Mouse (Mus musculus) forebrain, embryonic 13.5 days (tissue): Measurements from ENCODE around the gene Adamts9. TPM values are rescaled to one million over a fixed set of nuclear protein-coding genes. Genes with fewer than 3 reads are reported as not detected.

ENCODE experiments used
- ATAC-seq: fragments of 200-750 bp; cut with Nextera tagmentation; 2 replicates; pipeline ENCODE4 v1.8.0; 2017
- H3K27ac ChIP-seq: fragments of 300-500 bp; sonication (generic); 2 replicates; pipeline ENCODE4 v1.5.1; 2015; ENCODE audit warnings: inconsistent platforms, mild to moderate bottlenecking, moderate library complexity
- H3K27me3 ChIP-seq: fragments of 300-500 bp; sonication (generic); 2 replicates; pipeline ENCODE4 v1.6.1; 2015; ENCODE audit warnings: mild to moderate bottlenecking, inconsistent platforms
- H3K36me3 ChIP-seq: fragments of 300-500 bp; sonication (generic); 2 replicates; pipeline ENCODE4 v1.6.1; 2015; ENCODE audit warnings: mild to moderate bottlenecking, inconsistent platforms; ENCODE audit not compliant: poor library complexity, severe bottlenecking
- H3K4me1 ChIP-seq: fragments of 300-500 bp; sonication (generic); 2 replicates; pipeline ENCODE4 v1.6.1; 2015; ENCODE audit warnings: inconsistent platforms
- H3K4me2 ChIP-seq: fragments of 300-500 bp; sonication (generic); 2 replicates; pipeline ENCODE4 v1.6.1; 2015; ENCODE audit warnings: inconsistent platforms, mild to moderate bottlenecking, moderate library complexity
- H3K4me3 ChIP-seq: fragments of 300-500 bp; sonication (generic); 2 replicates; pipeline ENCODE4 v1.5.1; 2015; ENCODE audit warnings: mild to moderate bottlenecking, inconsistent platforms
- H3K9ac ChIP-seq: fragments of 300-500 bp; sonication (generic); 2 replicates; pipeline ENCODE4 v1.6.1; 2015; ENCODE audit warnings: mild to moderate bottlenecking, inconsistent platforms
- H3K9me3 ChIP-seq: fragments of 300-500 bp; sonication (generic); replicated peaks from 2 replicates; pipeline ENCODE4 v1.6.1; 2016; ENCODE audit warnings: inconsistent platforms
- WGBS: fragments of 180-500 bp; shearing (Covaris S2); methylation state at CpG from one replicate; pipeline ENCODE4 v1.1.7; 2015; 5-methylcytosine and 5-hydroxymethylcytosine counted together
- polyA plus RNA-seq: library from polyadenylated mRNA; unstranded; fragments of >200 nt; fragmentation: Nextera tagmentation; extraction: Ambion mirVana; gene quantifications from 2 replicates; pipeline ENCODE4 v1.2.1, GENCODE M21; 2015

The Adamts9 gene
- polyA plus RNA-seq, 1 experiment from 2014 or later = 0.89 TPM

DNA sequence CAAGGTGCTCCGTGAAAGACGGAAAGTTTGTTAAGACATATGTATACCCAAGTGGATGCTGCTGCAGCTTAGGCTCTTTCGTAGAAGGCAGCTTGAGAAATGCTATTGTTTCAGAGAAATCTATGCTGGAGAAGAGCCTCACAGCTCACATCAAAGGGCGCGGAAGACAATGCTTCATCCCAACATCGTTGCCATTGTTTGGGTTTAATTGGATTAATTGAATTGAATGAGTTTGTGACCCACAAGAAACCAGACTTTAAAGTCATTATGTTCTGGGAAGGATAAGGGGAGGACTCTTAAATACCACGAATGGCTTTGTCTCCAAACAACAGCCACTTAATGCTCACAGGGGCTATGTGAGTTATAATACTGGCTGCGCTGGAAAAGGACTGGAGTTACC lies 125.6 kb downstream of the Adamts9 start:
- Histone ChIP-seq H3K27me3 (peaks cover 6% of the 10 kb centered on the region), H3K36me3 (no peaks in the 10 kb centered on the region), H3K9ac (no peak overlapping the region), H3K27ac (no peak overlapping the region), H3K4me1 (peaks cover 29% of the 10 kb centered on the region), H3K4me2 (no peak overlapping the region), H3K9me3 (no peaks in the 10 kb centered on the region), H3K4me3 (no peak overlapping the region)
- ATAC-seq = no peak
- WGBS = 9% methylated on average over 8 of the region's 8 CpGs

GRCm38 (mm10) chr6:92816311-92816751 lies 127.0 kb downstream of the Adamts9 start, which contains the start of gene A730049H05Rik:
TSS of gene A730049H05Rik (plus strand) at chr6:92816478.
- ATAC-seq = peak; percentile 48; the same call in 1 of the 2 replicates
- no peak within 1 kb of the TSS for H3K4me3 ChIP-seq
- peaks cover 6% of the 10 kb centered on the region for H3K27me3 ChIP-seq

DNA sequence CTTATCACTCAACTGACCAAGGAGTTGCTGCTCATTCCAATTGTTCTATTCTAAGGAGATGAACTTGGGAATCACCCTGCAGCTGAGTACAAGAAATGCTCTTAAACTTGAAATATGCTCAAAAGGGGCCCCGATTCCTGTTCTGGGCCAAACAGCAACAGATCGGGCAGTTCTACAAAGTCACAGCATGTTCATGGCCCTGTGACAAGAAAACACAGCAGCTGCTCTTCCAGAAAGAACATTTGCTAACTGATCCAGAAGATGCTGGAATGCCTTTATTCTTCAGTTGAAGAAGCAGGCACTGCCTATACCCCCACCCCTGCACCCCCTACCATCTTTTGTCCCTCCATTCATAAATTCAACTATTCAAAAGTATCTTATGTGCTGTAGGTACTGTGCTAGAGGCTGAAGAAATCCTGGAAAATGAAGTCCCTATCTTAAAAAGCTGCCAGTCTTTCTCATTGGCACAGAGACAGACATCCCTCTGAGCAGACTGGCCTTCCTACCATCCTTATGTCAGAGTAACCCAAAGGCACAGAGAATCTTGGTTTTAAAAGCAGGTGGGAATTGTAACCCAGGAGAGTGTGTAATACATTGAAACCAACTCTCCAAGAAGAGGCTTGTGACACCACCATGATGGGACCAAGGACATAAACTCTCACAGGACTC lies 130.5 kb downstream of the Adamts9 start:
- no peaks in the 10 kb centered on the region for H3K36me3 ChIP-seq
- WGBS = 52% methylated on average over 2 of the region's 2 CpGs
- peaks cover 3% of the 10 kb centered on the region; the same call in 1 of the 2 replicates for H3K27me3 ChIP-seq
- H3K9ac ChIP-seq = no peak overlapping the region
- no peak overlapping the region for H3K4me2 ChIP-seq
- H3K4me3 ChIP-seq = no peak overlapping the region
- peaks cover 22% of the 10 kb centered on the region for H3K4me1 ChIP-seq
- no peak for ATAC-seq
- H3K27ac ChIP-seq = no peak overlapping the region
- H3K9me3 ChIP-seq = no peaks in the 10 kb centered on the region

More at GRCm38 (mm10) chr6:92816311-92816751, 127.0 kb downstream of the Adamts9 start, which contains the start of gene A730049H05Rik:
- Histone ChIP-seq H3K4me2 (peak within 1 kb of the TSS; percentile 44), H3K9me3 (no peaks in the 10 kb centered on the region), H3K27ac (no peak within 1 kb of the TSS), H3K4me1 (peaks cover 23% of the 10 kb centered on the region), H3K36me3 (no peaks in the 10 kb centered on the region), H3K9ac (no peak within 1 kb of the TSS)
- WGBS = 2% methylated on average over 8 of the region's 8 CpGs

DNA sequence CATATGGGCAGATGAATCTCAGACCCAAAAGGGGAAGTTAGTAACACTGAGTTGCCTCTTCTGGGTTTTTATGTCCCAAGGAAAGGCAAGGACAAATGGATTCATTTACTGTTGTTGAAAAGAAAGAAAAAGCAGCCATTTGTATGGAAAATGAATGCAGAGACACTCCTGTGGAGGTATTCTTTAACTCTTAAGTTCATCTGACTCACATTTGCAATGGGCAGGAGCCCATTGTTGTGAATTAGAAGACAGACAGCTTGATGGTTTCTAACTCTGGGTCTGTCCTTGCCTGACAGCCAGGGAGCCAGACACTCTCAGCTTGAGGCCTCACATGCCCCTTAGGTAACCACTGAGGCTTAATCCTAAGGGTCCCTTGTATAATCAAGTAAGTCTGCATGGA lies 131.7 kb downstream of the Adamts9 start:
- Histone ChIP-seq H3K4me1 (peaks cover 15% of the 10 kb centered on the region), H3K4me3 (no peak overlapping the region), H3K9ac (no peak overlapping the region), H3K4me2 (no peak overlapping the region), H3K27ac (no peak overlapping the region), H3K27me3 (no peaks in the 10 kb centered on the region), H3K9me3 (no peaks in the 10 kb centered on the region), H3K36me3 (no peaks in the 10 kb centered on the region)
- no peak for ATAC-seq

DNA sequence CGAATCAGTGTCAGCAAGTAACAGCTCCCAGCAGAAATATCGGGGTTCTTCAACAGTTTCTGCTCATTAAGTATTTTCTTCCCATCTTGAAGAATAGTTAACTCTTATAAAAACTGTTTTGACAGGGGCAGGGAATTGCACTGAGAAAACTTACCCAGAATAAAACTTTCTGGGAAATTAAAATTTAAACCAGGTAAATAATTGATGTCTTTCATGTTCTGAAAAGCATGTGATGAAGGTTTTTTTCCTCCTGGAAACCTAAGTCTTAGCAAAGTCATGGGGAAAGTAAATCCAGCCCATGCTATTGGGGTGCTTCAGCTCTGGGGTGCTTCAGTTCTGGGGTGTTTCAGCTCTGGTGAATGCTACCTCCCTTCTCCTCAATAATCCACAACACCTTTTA lies 132.7 kb downstream of the Adamts9 start:
- H3K4me1 ChIP-seq = peaks cover 5% of the 10 kb centered on the region; the same call in 1 of the 2 replicates
- 92% methylated on average over 2 of the region's 2 CpGs for WGBS
- no peak overlapping the region for H3K4me3 ChIP-seq
- no peaks in the 10 kb centered on the region for H3K9me3 ChIP-seq
- ATAC-seq = no peak
- H3K27me3 ChIP-seq = no peaks in the 10 kb centered on the region
- H3K36me3 ChIP-seq = no peaks in the 10 kb centered on the region
- no peak overlapping the region for H3K27ac ChIP-seq
- H3K9ac ChIP-seq = no peak overlapping the region
- H3K4me2 ChIP-seq = no peak overlapping the region

DNA sequence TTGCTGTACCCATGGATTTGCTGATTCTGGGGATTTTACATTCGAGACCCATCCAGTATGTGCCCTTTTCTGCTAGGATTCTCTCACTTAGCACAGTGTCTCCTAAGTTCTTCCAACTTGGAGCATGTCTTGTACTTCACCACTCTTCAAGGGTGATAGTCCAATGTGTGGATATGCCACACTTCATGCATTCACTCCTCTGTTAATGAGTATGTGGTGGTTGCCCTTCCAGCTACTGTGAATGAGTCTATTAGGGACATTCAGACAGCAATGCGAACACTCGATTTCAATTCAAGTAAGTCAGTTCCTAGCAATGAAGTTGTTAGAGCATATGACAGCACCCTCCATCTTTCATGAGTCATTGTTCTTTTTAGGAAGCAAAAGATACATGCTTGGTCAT lies 133.5 kb downstream of the Adamts9 start:
- WGBS = 86% methylated on average over 3 of the region's 3 CpGs
- Histone ChIP-seq H3K27me3 (no peaks in the 10 kb centered on the region), H3K9ac (no peak overlapping the region), H3K36me3 (no peaks in the 10 kb centered on the region), H3K4me3 (no peak overlapping the region), H3K9me3 (no peaks in the 10 kb centered on the region), H3K27ac (no peak overlapping the region), H3K4me1 (peaks cover 4% of the 10 kb centered on the region; the same call in 1 of the 2 replicates), H3K4me2 (no peak overlapping the region)
- ATAC-seq = no peak

GRCm38 (mm10) chr6:92804254-92804971 lies 138.9 kb downstream of the Adamts9 start:
- no peak overlapping the region for H3K4me3 ChIP-seq
- ATAC-seq = no peak
- 90% methylated on average over 3 of the region's 3 CpGs for WGBS

GRCm38 (mm10) chr6:92803213-92803612 lies 140.1 kb downstream of the Adamts9 start:
- ATAC-seq = no peak
- H3K27ac ChIP-seq = no peak overlapping the region
- WGBS = 68% methylated on average over 6 of the region's 6 CpGs
- no peak overlapping the region for H3K4me3 ChIP-seq
- H3K4me2 ChIP-seq = no peak overlapping the region
- H3K36me3 ChIP-seq = no peaks in the 10 kb centered on the region
- H3K27me3 ChIP-seq = no peaks in the 10 kb centered on the region
- no peaks in the 10 kb centered on the region for H3K9me3 ChIP-seq
- no peaks in the 10 kb centered on the region for H3K4me1 ChIP-seq
- H3K9ac ChIP-seq = no peak overlapping the region

More at GRCm38 (mm10) chr6:92804254-92804971, 138.9 kb downstream of the Adamts9 start:
- H3K27ac ChIP-seq = no peak overlapping the region
- H3K27me3 ChIP-seq = no peaks in the 10 kb centered on the region
- no peak overlapping the region for H3K9ac ChIP-seq
- H3K4me1 ChIP-seq = no peaks in the 10 kb centered on the region
- H3K9me3 ChIP-seq = no peaks in the 10 kb centered on the region
- H3K4me2 ChIP-seq = no peak overlapping the region
- no peaks in the 10 kb centered on the region for H3K36me3 ChIP-seq

DNA sequence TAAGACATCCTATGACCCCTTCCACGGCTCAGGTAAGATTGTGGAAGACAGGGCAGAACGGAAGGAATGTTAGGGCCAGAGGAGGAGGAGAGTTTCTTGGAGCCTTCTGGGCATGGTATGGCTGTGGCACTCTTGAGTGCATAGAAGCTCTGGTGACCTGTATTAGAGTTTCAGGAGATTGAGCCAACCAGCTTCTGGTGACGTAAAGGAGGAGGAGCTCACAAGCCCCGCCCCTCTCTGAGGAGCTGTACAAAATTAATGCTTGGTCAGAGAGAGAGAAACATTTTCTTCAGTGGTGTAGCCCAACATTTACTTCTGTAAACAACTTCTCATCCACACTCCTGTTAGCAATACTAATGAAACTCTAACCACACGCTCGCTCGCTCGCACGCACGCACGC lies 140.9 kb downstream of the Adamts9 start:
- H3K4me1 ChIP-seq = no peaks in the 10 kb centered on the region
- no peaks in the 10 kb centered on the region for H3K36me3 ChIP-seq
- no peak overlapping the region for H3K4me2 ChIP-seq
- no peak overlapping the region for H3K9ac ChIP-seq
- no peaks in the 10 kb centered on the region for H3K27me3 ChIP-seq
- no peak for ATAC-seq
- no peaks in the 10 kb centered on the region for H3K9me3 ChIP-seq
- no peak overlapping the region for H3K4me3 ChIP-seq
- WGBS = 93% methylated on average over 11 of the region's 11 CpGs
- no peak overlapping the region for H3K27ac ChIP-seq

- H3K36me3 ChIP-seq = no peaks in the 10 kb centered on the region
- no peak for ATAC-seq
- H3K9ac ChIP-seq = no peak overlapping the region
- no peak overlapping the region for H3K4me3 ChIP-seq
- no peaks in the 10 kb centered on the region for H3K27me3 ChIP-seq
- H3K9me3 ChIP-seq = no peaks in the 10 kb centered on the region
- no peak overlapping the region for H3K27ac ChIP-seq
- no peak overlapping the region for H3K4me2 ChIP-seq
- H3K4me1 ChIP-seq = no peaks in the 10 kb centered on the region
- WGBS = 83% methylated on average over 2 of the region's 2 CpGs
Measured at GRCm38 (mm10) chr6:92801462-92801861, 141.8 kb downstream of the Adamts9 start.

DNA sequence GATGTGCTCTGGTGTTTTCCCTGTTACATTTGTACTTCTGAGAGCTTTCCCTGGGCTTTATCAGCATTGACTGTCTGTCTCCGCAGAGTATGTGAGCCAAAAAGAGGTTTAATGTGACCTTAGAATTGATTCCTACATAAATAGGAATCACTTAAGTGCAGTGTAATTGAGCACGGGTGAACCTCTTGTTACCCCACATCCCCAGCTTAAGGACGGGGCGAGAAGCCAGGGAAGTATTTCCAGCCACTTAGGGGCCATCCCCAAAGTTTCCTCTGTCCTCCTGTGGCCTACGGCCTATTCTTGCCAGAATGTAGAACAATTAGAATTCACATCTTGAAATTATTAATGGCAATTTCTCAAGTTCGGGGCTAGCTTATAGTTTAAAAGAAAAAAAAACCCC lies 149.5 kb downstream of the Adamts9 start:
- no peak overlapping the region for H3K9ac ChIP-seq
- no peaks in the 10 kb centered on the region for H3K27me3 ChIP-seq
- no peak overlapping the region for H3K4me2 ChIP-seq
- no peak for ATAC-seq
- no peaks in the 10 kb centered on the region for H3K9me3 ChIP-seq
- 83% methylated on average over 6 of the region's 6 CpGs for WGBS
- no peak overlapping the region for H3K27ac ChIP-seq
- no peaks in the 10 kb centered on the region for H3K4me1 ChIP-seq
- no peaks in the 10 kb centered on the region for H3K36me3 ChIP-seq
- no peak overlapping the region for H3K4me3 ChIP-seq

DNA sequence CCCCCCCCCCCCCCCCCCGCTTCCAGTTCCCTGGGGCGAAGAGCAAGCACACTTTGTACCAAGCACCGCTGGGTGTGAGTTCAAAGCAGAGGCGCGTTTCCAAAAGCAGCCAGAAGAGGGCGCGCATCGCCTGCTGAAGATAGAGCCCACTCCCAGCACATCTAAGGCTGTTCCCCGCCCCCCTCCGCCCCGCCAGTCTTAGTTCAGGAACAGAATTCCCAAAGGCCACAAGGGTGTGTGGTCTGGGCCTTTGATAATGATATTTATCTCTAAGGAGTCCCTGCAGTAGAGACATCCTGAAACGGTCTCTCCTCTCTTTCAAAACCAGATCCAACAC lies 155.9 kb downstream of the Adamts9 start:
- peak overlapping the region; percentile 54; the same call in 1 of the 2 replicates for H3K9ac ChIP-seq
- peak overlapping the region; percentile 35 for H3K4me3 ChIP-seq
- H3K27ac ChIP-seq = no peak overlapping the region
- H3K9me3 ChIP-seq = no peaks in the 10 kb centered on the region
- H3K4me2 ChIP-seq = peak overlapping the region; percentile 71
- peaks cover 11% of the 10 kb centered on the region; the same call in 1 of the 2 replicates for H3K27me3 ChIP-seq
- ATAC-seq = peak; percentile 91
- no peaks in the 10 kb centered on the region for H3K36me3 ChIP-seq
- peaks cover 10% of the 10 kb centered on the region for H3K4me1 ChIP-seq
- WGBS = under 1% methylated on average over 11 of the region's 12 CpGs
